Mouse (Mus musculus) activated CD4-positive, CD25-positive, alpha-beta regulatory T cell, adult 4 months (primary cell): ENCODE results near the gene Hopx. TPM values are rescaled to one million over a fixed set of nuclear protein-coding genes. Genes with fewer than 3 reads are reported as not detected.

ENCODE experiments used
- ATAC-seq: one replicate; pipeline ENCODE4 v1.8.0; 2017
- polyA plus RNA-seq, 2 experiments: library from polyadenylated mRNA; unstranded; fragments of 100-300 nt; shearing (Covaris generic); gene quantifications; one replicate each; pipeline ENCODE4 v1.2.1; 2017

Hopx gene
- polyA plus RNA-seq, 2 experiments from 2014 or later = 17.5 to 20.6 TPM

DNA sequence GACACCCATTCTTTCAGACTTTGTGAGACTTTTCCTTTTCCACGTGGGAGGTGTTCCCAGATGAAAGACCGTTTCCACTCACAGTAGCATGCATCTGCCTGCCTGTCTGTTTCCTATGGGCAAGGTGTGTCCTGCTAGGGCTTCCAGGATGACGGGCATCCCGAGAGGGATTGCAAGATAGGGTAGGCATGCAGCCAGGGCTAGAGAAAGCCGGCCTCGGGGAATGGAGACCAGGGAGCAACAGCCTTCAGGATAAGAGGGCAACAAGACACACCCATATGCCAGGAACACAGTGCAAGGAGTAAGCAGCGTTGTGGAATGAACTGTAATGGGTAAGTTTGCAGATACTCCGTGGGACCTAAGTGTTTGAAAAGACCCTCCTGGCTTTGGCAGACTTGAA is 47.6 kb downstream of the Hopx start:
- no peak for ATAC-seq

DNA sequence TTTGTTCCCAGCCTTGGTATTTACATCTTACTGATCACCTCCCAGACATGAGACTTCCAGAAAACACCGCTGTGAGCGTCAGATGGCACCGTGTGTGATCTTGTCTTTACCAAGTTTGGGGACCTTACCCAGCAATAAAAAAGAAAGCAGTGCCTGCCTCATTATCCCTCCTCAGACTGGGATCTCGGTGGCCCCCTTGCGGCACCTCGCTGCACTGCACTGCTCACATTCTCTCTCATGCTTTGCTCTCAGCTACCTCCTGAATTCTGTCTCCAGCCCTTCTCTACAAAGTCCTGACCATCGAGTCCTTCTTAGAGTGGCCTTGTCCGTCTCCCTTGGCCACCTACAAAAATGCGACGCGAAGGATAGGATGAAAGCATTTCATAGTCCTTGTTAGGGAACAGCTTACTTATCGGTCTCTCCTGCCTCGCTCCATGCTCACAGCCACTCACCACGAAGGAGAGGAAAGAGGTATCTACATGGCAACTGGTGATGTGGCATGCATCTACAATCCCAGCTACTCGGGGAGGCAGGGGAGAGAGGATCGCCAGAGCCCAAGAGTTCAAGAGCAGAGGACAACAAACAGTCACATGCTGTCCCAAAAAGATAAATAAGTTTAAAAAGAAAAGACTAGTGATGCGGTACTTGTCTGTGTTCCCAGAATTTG is 53.4 kb downstream of the Hopx start:
- ATAC-seq = peak; percentile 69

DNA sequence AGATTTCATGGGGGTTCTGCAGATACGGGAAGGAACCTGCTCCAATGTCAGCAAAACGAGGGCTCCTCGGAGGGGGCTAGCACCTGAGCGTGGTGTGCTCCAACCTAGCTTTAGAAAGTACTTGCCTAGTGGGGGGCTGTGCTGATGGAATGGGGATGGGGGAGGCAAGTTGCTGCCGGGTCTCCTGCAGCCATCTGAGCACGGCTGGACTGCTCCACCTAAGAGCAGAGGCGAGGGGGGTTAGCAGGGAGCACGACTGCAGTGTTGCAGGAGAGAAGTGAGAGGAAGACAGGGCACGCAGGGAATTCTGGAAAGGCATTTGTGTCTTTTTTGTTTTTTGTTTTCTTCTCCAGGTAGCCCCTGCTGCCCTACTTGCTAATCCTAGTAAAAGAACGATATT is 54.6 kb downstream of the Hopx start:
- no peak for ATAC-seq

DNA sequence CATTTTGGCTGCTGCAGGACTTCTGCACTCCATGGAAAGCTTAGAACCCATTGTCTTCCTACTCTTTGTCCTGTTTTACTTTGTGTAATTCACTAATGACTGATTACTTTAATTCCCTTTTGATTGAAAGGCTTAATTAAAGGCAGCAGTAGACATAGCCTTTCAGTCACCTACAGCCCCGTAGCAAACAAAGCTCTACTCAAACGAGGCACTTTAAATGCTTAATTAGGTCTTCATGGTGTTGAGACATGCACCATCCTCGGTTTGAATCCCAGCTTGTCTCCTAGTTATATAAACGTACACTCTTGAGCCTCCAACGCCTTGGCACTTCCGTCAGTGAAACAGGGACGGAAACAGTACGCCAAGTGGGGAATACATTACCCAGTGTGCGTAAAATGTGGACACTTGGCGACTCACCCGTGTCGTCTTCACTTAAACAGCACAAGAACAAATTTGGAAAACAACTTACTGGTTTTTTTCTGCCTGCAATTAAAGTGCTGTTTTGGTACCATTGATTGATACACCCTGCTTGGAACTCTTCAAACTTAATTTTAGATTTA is 58.0 kb downstream of the Hopx start:
- no peak for ATAC-seq

DNA sequence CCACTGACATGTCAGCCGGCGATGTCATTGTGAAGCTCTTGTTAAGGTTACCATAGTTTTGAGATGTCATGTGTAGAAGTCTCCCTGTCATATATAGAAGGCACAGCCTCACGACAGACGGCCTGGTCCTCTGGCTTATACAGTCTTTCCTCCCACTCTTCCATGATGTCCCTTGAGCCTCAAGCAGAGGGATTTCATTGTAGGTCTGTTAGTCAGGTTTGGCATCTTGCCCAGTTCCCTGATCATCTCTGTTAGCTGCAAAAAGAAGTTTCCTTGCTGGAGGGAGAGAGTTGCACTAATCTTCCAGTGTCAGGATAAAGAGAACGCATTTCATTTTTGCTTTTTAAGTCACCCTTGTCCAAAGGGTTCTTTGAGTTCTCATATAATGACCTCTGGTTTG is 62.3 kb downstream of the Hopx start:
- no peak for ATAC-seq

DNA sequence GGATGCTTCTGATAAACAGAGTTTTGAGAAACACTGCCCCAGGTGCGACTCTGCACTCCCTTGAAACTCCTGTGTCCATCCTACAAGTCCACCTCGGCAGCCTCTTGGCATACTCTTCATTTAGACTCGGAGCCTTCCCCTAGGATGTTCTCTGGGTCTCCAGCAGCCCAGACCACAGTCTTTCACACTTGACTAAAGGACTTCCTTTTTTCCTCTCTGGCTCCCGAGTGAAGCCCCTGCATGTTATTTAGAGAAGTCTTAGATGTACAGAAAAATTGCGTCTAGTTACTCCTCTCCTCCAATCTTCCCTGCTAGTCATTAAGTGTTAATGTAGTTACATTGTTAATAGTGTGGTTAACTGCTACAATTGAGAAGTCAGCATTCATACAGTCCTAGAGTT is 70.6 kb downstream of the Hopx start:
- no peak for ATAC-seq

DNA sequence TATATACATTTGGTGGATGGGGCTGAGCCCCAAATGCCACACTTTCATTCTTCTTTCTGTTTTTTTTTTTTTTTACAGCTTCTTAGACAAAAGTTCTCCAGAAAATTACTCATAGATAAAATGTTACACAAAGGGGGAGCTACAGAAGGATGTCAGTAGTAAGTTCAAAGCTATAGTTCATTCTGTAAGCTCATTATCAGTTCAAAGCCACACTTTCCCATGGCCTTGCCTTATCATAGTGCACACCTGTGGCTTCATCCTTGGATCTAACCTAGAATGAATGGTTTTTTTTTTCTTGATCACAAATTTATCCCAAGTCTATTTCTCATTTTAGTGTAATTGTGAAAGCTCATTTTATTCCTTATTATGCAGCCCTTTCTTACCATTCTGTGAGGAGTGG is 75.5 kb downstream of the Hopx start:
- no peak for ATAC-seq

DNA sequence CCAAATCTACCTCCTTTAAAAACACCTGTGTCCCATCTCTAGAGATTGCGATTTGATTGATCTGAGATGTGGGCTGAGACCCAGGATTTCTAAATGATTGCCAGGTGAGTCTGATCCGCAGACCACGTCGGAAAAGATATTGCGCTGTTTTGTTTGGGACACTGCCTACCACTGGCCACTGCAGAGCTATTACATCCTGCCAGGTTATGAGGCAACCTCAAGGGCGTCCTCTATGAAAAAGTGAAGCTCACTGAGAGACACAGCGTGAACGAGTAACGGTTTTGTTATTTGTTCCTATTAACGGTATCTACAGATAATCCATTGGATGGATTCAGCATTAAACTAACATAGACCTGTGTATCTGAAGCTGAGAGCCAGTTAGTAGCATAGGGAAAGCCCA is 76.5 kb downstream of the Hopx start:
- ATAC-seq = no peak

Other genes starting within 250 kb of the Hopx start
- gene Aasdh, start 209.6 kb downstream of the Hopx start, polyA plus RNA-seq = 10 to 100 TPM in 1 of 2 experiments, 1 to 10 TPM in 1; 9.3 to 16.3 TPM
- 100 to 1,000 TPM; 185 to 199 TPM for gene Paics, start 163.8 kb downstream of the Hopx start, polyA plus RNA-seq
- gene Ppat, start 163.5 kb downstream of the Hopx start, polyA plus RNA-seq = 10 to 100 TPM; 27.9 to 35.6 TPM
- gene Srp72, start 140.4 kb downstream of the Hopx start, polyA plus RNA-seq = 100 to 1,000 TPM; 123 to 144 TPM
- gene Arl9, start 111.1 kb downstream of the Hopx start, polyA plus RNA-seq = not detected
- not detected for gene Thegl, start 99.1 kb downstream of the Hopx start, polyA plus RNA-seq
- gene Spink2, start 96.3 kb upstream of the Hopx start, polyA plus RNA-seq = under 1 TPM in 1 of 2 experiments, not detected in 1; 0.73 TPM
- 10 to 100 TPM; 16.3 to 17.6 TPM for gene Rest, start 150.4 kb upstream of the Hopx start, polyA plus RNA-seq
- gene Noa1, start 195.0 kb upstream of the Hopx start, polyA plus RNA-seq = 1 to 10 TPM; 5.0 to 8.3 TPM
- gene Polr2b, start 195.0 kb upstream of the Hopx start, polyA plus RNA-seq = 10 to 100 TPM; 45.0 to 49.2 TPM